Mouse (Mus musculus) adrenal gland, adult 8-10 months (tissue): Measurements from ENCODE around the gene Stk25. TPM values are rescaled to one million over a fixed set of nuclear protein-coding genes. Genes with fewer than 3 reads are reported as not detected.
"Not testable (repeated sequence)": the region's sequence is repeated elsewhere in the genome, so short reads cannot be mapped to it uniquely, and the experiment has no call there.

Source experiments
- DNase-seq: peaks from one replicate; pipeline ENCODE4 v3.0.0; 2022
- total RNA-seq, 4 experiments: library from RNA; stranded (reverse); gene quantifications; 2 replicates each; pipeline ENCODE4 v1.2.4; 2022

Gene Stk25
- total RNA-seq = 100 to 1,000 TPM; 135 to 201 (median 170) TPM

DNA sequence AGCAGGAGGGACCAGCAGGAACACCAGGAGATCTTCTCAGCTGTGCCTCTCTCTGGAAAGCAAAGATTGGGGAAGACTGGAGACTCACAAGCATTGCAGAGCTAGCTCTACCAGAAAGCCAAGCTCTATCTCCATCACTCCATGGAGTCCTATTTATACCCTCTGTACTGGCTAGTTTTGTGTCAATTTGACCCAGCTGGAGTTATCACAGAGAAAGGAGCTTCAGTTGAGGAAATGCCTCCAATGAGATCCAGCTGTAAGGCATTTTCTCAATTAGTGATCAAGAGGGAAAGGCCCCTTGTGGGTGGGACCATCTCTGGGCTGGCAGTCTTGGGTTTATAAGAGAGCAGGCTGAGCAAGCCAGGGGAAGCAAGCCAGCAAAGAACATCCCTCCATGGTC is at the start of gene Stk25:
TSS of gene Stk25 (minus strand) at position 101 of the 400 bp plus-strand sequence.
- DNase-seq = not testable (repeated sequence)

DNA sequence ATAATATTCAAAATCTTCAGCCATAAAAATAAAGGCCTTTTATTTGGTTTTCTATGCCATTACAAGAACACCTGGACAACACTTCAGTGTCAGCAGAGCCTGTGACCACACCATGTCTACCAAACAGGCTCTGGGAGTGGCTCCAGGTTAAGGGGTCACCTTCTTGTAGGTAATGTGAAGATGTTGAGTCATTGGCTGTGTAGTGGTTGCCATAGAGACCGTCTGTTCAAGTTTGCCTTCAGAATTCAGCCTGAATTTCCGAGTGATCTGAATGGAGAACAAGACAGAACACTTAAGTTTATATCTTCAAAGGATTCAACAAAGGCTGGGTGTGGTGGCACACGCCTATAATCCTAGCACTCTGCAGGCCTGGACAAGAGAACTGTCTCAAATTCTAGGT is 46.9 kb upstream of the Stk25 start:
- DNase-seq = no peak

DNA sequence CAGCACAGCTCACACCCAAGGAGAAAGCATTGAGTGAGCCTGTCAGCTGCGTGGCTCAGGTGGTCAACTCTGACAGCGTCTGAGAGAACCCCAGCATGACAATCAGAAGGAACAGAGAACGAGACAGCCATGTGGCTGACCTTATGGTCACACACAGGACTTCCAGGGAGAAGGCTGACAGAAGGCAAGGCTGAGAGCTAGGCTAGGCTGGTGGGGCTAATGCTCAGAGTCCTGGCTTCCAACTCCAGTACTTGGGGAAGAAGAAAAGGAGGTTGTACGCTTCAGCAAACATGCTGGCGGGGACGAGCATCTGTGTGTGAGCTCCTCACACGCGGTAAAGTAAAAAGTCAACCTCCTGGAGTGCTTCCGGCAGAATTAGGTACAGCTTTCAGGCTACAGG is 45.9 kb upstream of the Stk25 start:
- no peak for DNase-seq

DNA sequence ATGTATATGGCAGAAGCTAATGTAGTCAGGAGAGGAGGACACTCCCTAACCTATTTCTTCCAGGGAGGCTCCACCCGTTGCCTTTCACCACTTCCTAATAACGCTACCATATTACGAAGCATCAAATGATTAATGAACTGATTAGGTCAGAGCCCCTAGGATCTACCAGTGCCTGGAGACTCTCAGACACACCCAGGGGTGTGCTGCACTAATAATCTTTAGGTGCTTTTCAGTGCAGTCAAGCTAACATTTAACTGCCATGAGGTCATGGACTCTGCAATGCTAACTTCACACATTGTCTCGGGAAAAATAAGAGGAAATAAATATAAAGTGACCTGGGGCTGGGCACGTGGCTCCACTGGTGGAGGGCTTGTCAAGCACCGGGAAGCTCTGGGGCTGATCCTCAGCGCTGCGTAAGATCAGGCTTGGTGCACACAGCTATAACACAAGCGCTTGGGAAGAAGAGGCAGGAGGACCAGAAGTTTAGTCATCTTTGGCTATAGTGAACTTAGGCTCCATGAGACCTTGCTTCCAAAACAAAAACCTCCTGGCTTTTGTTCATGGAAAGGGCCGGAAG is 45.1 kb upstream of the Stk25 start:
- no peak for DNase-seq

DNA sequence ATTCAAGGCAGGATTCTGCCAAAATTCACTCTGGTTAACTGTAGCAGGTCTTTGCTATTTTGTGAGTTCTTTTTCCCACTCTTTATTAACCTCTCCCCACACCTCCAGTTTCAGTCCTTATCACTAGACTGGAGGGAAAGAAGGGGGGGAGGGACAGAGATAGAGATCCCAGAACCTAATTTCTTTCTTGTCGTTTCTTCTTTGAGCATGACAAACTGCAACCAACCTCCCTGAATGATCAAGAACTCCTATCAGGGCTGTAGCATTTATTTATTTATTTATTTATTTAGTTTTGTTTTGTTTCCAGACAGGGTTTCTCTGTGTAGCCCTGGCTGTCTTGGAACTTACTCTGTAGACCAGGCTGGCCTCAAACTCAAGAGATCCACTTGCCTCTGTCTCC is 43.6 kb upstream of the Stk25 start:
- DNase-seq = no peak

DNA sequence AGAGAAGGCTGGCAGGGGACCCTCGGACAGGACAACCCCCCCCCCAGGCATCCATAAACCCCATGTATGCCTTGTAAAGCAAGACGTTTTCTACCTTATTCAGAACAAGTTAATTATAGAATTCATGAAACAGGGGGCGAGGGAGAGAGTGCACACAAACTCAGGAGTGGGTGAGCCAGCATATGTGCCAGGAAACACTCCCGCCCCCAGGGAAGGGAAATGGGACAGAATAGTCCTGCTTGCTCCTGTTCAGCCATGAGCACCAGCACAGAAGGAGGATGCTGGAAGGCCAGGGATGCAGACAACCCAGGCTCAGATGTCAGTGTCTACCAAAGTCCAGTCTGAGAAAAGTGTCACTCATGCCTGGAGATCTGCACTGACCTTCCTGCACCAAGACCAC is 40.7 kb upstream of the Stk25 start:
- no peak for DNase-seq

DNA sequence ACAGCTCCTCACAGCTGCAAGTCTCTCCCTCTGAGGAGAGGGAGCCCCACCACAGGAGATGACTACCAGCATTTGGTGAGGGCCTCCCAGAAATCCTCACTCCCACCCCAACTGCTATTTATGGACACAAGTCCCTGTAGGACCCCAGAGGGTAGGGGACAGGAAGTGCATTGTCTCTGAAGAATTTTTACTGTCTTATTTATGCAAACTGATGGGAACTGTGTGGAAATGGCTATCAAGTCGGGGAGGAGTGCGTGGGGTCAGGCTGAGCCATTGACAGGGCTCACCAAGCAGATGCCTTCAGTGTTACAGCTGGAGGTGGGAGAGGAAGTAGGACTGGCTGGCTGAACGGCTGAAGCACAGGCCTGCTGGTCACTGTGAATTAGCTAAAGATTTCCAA is 38.9 kb upstream of the Stk25 start:
- DNase-seq = no peak

DNA sequence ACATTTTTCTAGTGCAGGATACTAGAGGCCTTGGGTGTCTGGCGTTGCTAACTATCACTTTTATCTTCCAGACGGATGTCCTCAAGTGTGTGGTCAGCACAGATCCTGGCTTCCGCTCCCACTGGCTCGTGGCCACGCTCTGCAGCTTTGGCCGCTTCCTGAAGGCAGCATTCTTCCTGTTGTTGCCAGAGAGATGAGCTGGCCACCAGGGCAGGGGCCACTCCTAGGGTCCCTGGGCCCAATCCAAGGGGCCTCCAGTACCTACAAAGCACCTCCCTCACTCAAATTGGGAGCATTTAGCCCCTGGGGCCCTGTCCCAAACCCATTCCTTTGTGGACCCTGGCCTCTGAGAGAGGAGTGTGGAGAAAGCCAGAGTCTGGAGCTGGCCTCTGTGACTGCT is 36.5 kb upstream of the Stk25 start:
- peak; percentile 61 for DNase-seq

DNA sequence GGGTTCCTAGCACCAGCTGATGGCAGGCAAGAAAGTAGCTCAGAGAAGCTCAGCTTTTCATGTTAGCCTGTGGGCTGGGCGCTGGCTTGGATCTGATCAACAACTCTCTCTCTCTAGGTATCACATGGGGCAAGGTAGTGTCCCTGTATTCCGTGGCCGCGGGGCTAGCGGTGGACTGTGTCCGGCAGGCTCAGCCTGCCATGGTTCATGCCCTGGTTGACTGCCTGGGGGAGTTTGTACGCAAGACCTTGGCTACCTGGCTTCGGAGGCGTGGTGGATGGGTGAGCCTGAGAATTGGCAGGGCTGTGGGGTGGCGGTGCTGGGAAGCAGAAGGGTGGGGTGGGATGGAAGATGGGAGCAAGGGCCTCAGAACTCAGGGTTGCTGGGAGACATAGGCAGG is 35.5 kb upstream of the Stk25 start:
- DNase-seq = no peak

DNA sequence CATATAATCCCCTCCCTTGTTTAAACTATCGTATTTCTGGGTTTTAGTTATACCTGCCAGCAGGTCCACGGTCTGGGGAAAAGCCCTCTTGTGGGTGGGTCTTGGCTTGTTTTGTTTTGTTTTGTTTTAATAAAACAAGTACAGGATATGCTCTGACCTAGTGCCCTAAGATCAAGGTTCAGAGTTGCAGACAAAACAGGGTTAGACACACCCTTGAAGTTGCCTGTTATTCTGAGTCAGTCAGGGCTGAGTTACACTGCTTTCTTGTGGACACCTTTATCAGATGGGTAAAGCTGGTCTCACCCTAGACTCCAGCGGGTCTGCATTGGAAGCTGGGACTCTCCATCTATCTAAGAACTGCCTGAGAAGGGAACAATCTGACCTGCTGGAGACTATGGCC is 35.0 kb upstream of the Stk25 start:
- DNase-seq = no peak

DNA sequence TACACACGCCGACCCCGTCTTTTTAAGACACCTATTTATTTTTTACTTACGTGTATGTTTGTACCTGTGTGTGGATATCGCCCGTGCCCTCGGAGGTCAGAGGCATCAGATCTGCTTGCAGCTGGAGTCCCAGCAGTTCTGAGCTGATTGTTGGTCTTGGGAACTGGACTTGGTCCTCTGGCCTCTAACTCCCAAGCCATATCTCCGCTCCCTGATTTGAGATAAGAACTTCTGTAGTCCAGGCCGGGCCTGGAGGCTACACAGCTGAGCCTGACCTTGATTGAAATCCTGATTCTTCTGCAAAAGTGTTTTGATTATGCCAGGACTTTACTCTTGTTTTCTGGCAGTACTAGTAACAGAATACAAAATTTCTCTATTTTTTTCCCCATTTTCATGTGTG is 34.3 kb upstream of the Stk25 start:
- no peak for DNase-seq

DNA sequence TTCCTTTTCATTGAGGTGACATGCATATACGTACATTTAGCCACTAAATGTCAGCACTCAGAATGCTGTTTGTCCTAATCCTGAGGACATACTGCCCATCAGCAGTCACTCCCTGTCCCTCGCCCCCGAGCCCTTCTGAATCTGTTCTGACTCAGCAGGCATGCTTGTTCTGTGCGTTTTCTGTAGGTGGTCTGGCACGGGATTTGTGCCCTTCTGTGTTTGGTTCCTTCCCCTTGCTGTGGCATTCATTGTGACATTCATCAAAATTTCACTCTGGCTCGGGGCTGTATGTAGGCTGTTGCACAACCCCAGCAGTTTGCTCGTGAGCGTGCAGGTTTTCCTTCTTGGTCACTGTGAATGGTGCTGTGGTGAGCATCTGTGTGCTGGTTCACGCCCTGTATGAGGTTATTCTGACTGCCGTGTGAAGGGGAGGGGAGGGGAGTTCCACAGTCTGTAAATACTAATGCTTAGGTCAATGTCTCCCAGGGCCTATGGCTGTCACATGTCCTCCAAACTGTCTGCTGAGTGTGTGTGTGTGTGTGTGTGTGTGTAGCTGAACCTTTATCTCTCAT is 33.4 kb upstream of the Stk25 start:
- DNase-seq = no peak

DNA sequence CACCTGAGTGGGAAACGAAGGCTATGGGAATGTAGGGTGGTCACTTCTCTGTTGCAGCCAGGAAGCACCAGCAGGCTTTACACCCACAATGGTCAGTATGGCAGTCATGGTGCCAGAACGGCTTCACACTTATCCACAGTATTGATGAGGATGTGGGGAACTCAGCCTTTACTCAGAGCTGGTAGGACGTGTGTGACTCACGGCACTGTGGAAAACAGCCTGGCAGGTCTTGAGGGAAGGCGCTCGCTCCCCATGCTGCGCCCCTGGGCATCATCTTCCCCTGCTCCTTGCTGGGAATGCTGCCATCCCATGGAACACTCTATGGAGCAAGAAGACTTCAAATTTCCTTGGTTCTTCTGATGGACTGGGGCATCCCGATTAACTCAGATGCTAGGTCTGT is 32.6 kb upstream of the Stk25 start:
- DNase-seq = no peak

DNA sequence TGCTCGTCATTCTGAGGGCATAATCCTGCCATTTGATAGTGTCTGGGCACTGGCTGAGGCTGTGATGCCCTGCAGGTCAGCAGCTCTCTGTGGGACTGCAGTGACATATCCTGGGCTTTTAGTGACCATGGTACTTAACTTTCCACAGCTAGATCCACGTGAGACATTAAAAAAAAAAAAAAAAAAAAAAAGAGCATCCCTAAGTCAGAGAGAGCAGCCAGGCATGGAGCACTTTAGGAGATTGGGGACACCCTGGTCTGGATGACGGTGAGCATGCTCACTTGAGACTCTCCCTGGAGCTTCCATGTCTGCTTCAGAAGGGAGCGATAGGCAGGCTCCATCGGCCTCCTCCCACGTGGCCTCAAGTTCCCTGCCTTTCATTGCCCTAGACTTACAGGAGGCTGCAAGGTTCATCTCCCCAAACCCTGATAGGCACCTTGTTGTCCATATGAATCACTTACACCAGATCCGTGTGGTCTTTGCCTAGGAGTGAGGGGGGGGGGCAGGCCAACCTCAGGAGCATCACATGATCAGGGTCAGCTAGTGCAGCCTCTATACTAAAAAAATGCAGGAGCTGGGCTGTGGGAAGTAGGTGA is 31.5 kb upstream of the Stk25 start:
- DNase-seq = no peak

DNA sequence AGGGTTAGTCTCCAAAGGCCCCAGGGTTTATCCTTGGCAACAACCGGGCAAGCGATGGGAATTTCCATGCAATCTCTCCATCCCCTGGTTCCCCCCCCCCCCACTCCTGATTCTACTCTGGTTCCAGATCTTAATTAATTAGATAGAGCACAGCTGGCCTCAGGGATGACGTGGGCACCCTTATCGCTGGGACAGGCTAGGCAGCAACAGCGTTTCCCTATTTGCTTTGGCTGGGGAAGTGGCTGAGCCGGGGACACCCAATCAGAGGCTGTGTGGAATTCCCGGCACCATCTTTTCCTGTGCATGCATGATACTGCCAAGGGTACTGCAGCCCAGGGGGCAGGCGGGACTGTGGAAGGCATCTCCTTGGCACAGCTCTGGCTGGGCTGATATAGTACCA is 29.7 kb upstream of the Stk25 start:
- no peak for DNase-seq

DNA sequence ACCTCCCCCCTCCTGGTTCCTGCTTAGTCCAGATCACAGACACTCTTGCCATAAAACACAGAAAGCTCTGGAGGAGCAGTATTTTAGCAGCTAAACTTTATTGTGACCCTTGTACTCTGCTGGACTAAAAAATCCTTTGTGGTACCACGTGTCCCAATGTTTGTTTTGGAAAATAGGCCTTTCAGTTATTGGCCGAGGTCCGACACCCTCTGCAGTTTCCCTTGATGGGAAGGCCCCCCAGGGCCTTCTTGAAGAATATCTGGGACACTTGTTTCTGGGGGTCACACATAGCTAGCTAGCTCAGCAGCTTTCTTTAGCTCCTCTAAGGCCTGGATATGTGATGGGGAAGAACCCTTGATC is 28.5 kb upstream of the Stk25 start:
- no peak for DNase-seq

DNA sequence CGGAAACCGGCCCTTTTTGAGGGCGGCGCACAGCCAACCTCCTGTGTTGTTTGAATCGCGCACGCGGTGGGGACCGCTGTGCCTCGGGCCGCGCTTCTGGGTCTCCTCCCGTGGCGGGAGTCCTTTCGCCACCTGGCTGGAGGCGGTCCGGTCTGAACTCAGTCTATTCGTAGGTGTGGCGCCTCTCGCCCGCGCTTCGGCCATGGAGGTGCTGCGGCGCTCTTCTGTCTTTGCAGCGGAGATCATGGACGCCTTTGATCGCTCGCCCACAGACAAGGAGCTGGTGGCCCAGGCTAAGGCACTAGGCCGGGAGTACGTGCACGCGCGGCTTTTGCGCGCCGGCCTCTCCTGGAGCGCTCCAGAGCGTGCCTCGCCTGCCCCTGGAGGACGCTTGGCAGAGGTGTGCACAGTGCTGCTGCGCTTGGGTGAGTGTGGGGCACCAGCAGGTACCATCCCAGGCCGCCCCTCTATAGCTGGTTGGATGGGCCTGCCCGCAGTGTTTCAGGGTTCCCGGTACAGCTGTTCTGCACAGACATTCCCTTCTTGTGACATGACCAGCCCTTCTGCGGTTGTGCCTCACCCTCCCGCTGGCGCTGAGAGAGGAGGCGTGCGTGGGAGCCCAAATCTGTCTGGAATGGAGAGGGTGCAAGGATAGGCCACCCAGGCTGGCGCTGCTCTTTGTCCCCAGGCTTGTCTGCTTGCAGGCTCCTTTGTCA is 27.9 kb upstream of the Stk25 start:
- no peak for DNase-seq

DNA sequence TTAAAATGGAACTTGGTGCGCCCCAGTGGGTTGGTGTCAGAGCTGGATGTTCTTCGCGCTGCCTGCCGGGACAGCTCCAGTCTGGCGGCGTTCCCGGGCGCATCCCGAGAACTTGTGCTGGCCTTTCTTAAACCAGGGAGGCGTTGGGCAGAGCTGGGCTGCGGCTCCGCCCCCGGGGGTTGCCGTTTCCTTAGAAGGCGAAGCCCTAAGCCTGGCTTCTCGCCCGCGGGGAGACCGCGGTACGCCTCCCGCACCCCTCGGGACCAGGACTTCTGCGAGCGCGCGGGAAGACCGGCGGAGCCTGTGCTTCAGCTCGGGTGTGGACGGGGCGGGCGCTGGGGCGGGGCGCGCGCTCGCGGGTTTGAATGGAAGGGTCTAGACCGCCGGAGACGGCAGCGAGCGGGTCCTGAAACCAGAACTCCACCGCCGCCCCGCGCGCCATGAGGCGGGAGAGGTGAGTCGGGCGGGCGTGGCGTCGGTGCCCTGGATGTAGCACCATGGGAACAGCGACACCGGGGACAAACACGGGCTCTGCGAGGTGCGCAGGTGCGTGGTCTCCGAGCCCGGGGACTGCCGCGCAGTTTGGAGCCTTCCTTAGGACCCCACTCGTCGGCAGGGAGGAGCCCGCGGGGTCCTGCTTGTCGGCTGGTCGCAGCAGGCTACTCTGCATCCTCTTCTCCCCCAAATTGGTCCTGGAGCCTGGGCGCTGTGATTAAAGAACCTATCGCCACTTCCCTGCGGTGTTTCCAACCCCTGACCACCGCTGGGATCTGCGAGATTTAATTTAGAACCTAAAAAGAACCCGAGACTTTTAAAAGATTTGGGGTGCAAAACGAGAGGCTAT is 27.2 kb upstream of the Stk25 start, which contains the start of gene Bok:
TSS of gene Bok (plus strand) at position 260 of the 844 bp plus-strand sequence.
- peak; percentile 76 for DNase-seq

DNA sequence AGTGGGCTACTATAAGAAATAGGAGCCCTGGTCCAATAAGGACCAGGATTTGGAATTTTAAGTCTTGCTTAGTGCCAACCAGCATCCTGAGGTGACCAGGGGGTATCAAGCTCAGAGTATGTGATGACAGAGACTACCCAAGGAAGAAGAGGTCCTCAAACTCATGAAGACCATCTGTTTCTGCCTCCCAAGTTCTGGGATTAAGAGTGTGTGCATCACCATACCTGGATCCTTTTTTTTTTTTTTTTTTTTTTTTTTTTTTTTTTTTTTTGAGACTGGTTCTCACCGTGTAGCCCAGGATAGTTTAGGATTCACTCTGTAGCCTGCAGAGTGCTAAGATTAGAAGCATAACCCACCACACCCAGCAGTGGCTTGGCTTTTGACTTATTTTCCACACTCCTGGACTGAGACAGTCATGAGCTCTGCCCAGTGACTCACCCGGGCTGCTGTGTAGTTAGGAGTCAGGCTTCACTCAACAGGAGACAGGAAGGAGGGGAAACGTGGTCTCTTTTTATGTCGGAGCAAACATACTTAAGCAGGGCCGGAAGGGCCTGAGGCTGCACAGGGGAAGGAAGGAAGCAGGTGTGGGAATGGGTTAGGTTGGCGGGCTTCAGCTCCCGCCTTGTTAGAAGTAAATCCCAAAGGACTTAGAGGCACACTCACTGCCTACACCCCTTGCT is 21.6 kb upstream of the Stk25 start:
- DNase-seq = no peak

DNA sequence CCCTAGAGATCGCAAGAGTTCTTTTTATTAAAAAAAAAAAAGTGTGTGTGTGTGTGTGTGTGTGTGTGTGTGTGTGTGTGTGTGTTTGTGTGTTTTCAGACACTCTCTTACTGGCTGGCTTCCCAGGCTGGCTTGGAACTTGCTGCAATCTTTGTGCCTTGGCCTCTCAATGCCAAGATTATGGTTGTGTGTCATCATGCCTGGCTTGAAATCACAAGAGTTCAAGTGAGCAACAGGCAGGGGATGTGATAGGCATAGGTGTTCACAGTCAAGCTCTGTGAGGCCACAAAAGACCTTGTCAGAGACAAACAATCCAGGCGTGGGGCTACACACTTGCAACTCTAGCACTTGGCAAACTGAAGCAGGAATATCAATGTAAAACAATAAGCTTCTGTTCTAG is 19.9 kb upstream of the Stk25 start:
- DNase-seq = no peak

DNA sequence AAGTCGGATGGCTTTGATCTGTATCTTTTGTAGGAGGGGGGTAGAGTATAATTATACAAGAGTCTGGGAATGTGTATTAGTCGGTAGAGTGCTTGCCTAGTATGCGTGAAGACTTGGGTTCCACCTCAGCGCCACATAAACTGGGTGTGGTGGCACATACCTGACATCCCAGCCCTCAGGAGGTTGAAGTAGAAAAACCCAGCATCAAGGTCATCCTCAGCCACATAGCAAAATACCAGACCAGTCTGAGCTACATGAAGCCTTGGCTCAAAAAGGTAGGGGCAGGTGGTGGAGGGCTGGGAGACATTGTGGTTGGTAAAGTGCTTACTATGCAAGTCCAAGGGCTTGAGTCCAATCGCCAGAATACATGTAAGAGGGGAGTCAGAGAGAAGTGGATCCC is 14.2 kb upstream of the Stk25 start:
- DNase-seq = no peak

DNA sequence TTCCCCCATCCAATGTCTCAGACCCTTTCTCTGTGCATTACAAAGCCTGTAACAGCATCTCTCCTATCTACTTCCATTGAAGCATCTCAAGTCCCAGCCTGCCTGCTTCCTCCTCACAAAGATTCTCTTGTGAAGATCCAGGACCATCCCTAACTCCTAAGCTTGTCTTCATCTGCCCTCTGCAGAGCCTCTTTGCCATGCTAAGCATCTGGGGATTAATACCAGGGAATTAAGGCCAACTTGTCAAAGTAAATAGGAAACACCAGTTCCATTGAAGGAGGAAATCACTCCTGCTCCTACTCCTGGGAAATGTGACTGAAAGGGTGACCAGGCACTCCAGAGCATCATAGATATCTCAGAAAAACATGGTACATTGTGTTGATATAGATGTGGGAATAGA is 11.5 kb upstream of the Stk25 start:
- DNase-seq = no peak
